Mouse (Mus musculus): ENCODE results near the gene Slc25a34.

Slc25a34 gene

GRCm38 (mm10) chr4:141623666-141624065, at the start of gene Slc25a34:
Gene Slc25a34 (minus strand): TSS chr4:141623821.
- no peak for DNase-seq (ENCODE audit: low spot score in 2 of 2)

GRCm38 (mm10) chr4:141672325-141672724, 48.7 kb upstream of the Slc25a34 start:
- no peak for DNase-seq (ENCODE audit: low spot score in 2 of 2)

GRCm38 (mm10) chr4:141671389-141671788, 47.8 kb upstream of the Slc25a34 start:
- DNase-seq (ENCODE audit: low spot score in 2 of 2) = no peak

- DNase-seq (ENCODE audit: low spot score in 2 of 2) = peak in 1 of 2 experiments; percentile 61
Measured at GRCm38 (mm10) chr4:141669898-141670712, 46.5 kb upstream of the Slc25a34 start.

- DNase-seq (ENCODE audit: low spot score in 2 of 2) = no peak
Measured at GRCm38 (mm10) chr4:141664799-141665198, 41.2 kb upstream of the Slc25a34 start, which contains the start of gene Plekhm2. Gene Plekhm2 (minus strand): TSS chr4:141664899.

GRCm38 (mm10) chr4:141664011-141664745, 40.6 kb upstream of the Slc25a34 start:
- DNase-seq (ENCODE audit: low spot score in 2 of 2) = peak; percentile 60 to 68

GRCm38 (mm10) chr4:141663122-141663931, 39.7 kb upstream of the Slc25a34 start:
- peak in 1 of 2 experiments; percentile 41 for DNase-seq (ENCODE audit: low spot score in 2 of 2)

GRCm38 (mm10) chr4:141660884-141661283, 37.3 kb upstream of the Slc25a34 start:
- no peak for DNase-seq (ENCODE audit: low spot score in 2 of 2)

GRCm38 (mm10) chr4:141659739-141660138, 36.1 kb upstream of the Slc25a34 start:
- no peak for DNase-seq (ENCODE audit: low spot score in 2 of 2)

GRCm38 (mm10) chr4:141658846-141659484, 35.3 kb upstream of the Slc25a34 start:
- DNase-seq (ENCODE audit: low spot score in 2 of 2) = no peak

GRCm38 (mm10) chr4:141656932-141657331, 33.3 kb upstream of the Slc25a34 start:
- no peak for DNase-seq (ENCODE audit: low spot score in 2 of 2)

GRCm38 (mm10) chr4:141655908-141656608, 32.4 kb upstream of the Slc25a34 start:
- DNase-seq (ENCODE audit: low spot score in 2 of 2) = no peak

- no peak for DNase-seq (ENCODE audit: low spot score in 2 of 2)
Measured at GRCm38 (mm10) chr4:141654509-141654908, 30.9 kb upstream of the Slc25a34 start.

- DNase-seq (ENCODE audit: low spot score in 2 of 2) = no peak
Measured at GRCm38 (mm10) chr4:141653813-141654212, 30.2 kb upstream of the Slc25a34 start.

- no peak for DNase-seq (ENCODE audit: low spot score in 2 of 2)
Measured at GRCm38 (mm10) chr4:141653044-141653443, 29.4 kb upstream of the Slc25a34 start.

- no peak for DNase-seq (ENCODE audit: low spot score in 2 of 2)
Measured at GRCm38 (mm10) chr4:141651944-141652343, 28.3 kb upstream of the Slc25a34 start.

- DNase-seq (ENCODE audit: low spot score in 2 of 2) = no peak
Measured at GRCm38 (mm10) chr4:141651286-141651685, 27.7 kb upstream of the Slc25a34 start.

GRCm38 (mm10) chr4:141649244-141649643, 25.6 kb upstream of the Slc25a34 start:
- DNase-seq (ENCODE audit: low spot score in 2 of 2) = no peak

- DNase-seq (ENCODE audit: low spot score in 2 of 2) = no peak
Measured at GRCm38 (mm10) chr4:141648262-141648661, 24.6 kb upstream of the Slc25a34 start.

- DNase-seq (ENCODE audit: low spot score in 2 of 2) = no peak
Measured at GRCm38 (mm10) chr4:141647187-141647586, 23.6 kb upstream of the Slc25a34 start.

GRCm38 (mm10) chr4:141645988-141646387, 22.4 kb upstream of the Slc25a34 start:
- DNase-seq (ENCODE audit: low spot score in 2 of 2) = no peak

All from urinary bladder, adult 18-20 months (tissue).